Mouse (Mus musculus): ENCODE data around the gene Ppp1r9a. TPM values are rescaled to one million over a fixed set of nuclear protein-coding genes. Genes with fewer than 3 reads are reported as not detected.

Ppp1r9a gene
- polyA plus RNA-seq, 1 experiment from 2014 or later: 17.8 TPM

GRCm38 (mm10) chr6:5032986-5033633 lies 130.4 kb downstream of the Ppp1r9a start:
- peaks cover 4% of the 10 kb centered on the region; the same call in 1 of the 2 replicates for H3K4me1 ChIP-seq (ENCODE audit: control insufficient read depth, insufficient read depth, low read length)
- no peaks in the 10 kb centered on the region for H3K9me3 ChIP-seq (ENCODE audit: control insufficient read depth, low read length)
- ATAC-seq (ENCODE audit: low FRiP score) (no peak), DNase-seq (ENCODE audit: low spot score, missing footprints) (no peak)
- H3K36me3 ChIP-seq (ENCODE audit: control insufficient read depth, insufficient read depth, low read length): no peaks in the 10 kb centered on the region
- no peak overlapping the region for H3K9ac ChIP-seq (ENCODE audit: low read length)
- H3K4me2 ChIP-seq: no peak overlapping the region
- no peaks in the 10 kb centered on the region for H3K27me3 ChIP-seq (ENCODE audit: control insufficient read depth, insufficient read depth, low read length)
- 89% methylated on average over 5 of the region's 5 CpGs for WGBS
- H3K27ac ChIP-seq (ENCODE audit: low read depth, low read length): no peak overlapping the region
- no peak overlapping the region for H3K4me3 ChIP-seq (ENCODE audit: low read depth, low read length)

DNA sequence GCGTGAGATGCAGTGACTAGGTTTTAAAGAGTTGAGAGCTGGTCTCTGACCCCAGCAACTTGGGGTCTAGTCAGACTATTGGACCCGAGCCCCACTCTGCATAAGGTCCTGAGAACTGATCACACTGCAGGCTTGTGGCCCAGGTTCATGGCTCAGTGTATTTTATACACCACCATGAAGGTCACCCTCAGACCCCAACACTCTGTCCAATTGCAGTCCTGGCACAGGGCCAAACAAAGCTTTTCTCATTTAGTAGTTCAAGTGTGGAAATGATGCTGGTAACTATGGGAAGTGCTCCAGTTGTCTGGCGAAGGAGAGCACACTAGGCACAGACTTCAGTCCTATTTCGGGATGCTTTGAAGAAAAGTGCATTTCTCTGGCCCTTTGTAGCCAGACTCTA lies 134.5 kb downstream of the Ppp1r9a start:
- no peak overlapping the region for H3K27ac ChIP-seq (ENCODE audit: low read depth, low read length)

GRCm38 (mm10) chr6:5038140-5038749 lies 135.5 kb downstream of the Ppp1r9a start:
- Histone ChIP-seq H3K27ac (ENCODE audit: low read depth, low read length) (no peak overlapping the region), H3K4me1 (ENCODE audit: control insufficient read depth, insufficient read depth, low read length) (no peaks in the 10 kb centered on the region), H3K4me2 (no peak overlapping the region), H3K9ac (ENCODE audit: low read length) (no peak overlapping the region), H3K27me3 (ENCODE audit: control insufficient read depth, insufficient read depth, low read length) (no peaks in the 10 kb centered on the region), H3K4me3 (ENCODE audit: low read depth, low read length) (no peak overlapping the region), H3K36me3 (ENCODE audit: control insufficient read depth, insufficient read depth, low read length) (no peaks in the 10 kb centered on the region), H3K9me3 (ENCODE audit: control insufficient read depth, low read length) (no peaks in the 10 kb centered on the region)
- 91% methylated on average over 2 of the region's 2 CpGs for WGBS
- ATAC-seq (ENCODE audit: low FRiP score) (no peak), DNase-seq (ENCODE audit: low spot score, missing footprints) (peak; percentile 17)

More for the DNA sequence above, 134.5 kb downstream of the Ppp1r9a start:
- no peaks in the 10 kb centered on the region for H3K9me3 ChIP-seq (ENCODE audit: control insufficient read depth, low read length)
- WGBS: 91% methylated on average over 4 of the region's 4 CpGs
- no peak overlapping the region for H3K4me2 ChIP-seq
- no peak overlapping the region for H3K9ac ChIP-seq (ENCODE audit: low read length)
- no peak overlapping the region for H3K4me3 ChIP-seq (ENCODE audit: low read depth, low read length)
- peak; percentile 19 for DNase-seq (ENCODE audit: low spot score, missing footprints)
- no peak for ATAC-seq (ENCODE audit: low FRiP score)
- H3K4me1 ChIP-seq (ENCODE audit: control insufficient read depth, insufficient read depth, low read length): no peaks in the 10 kb centered on the region
- H3K27me3 ChIP-seq (ENCODE audit: control insufficient read depth, insufficient read depth, low read length): no peaks in the 10 kb centered on the region
- no peaks in the 10 kb centered on the region for H3K36me3 ChIP-seq (ENCODE audit: control insufficient read depth, insufficient read depth, low read length)

DNA sequence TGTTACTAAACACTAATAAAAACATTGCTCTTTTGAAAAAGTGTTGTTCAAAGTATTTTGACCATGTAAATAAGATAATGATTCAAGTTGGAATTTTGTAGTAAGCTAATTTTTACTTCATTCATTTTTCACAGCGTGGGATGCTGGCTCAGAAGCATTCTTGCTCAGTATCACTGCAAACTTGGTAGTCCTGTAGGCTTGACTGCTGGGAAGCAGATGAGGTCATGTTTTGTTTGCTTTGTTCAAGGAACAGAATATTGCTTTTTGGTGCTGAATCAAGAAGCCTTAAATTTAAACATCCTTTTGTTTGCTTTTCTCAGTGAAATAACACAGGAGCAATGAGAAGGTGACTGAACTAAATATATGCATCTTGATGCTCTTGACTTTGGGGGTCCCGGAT lies 136.6 kb downstream of the Ppp1r9a start:
- no peaks in the 10 kb centered on the region for H3K36me3 ChIP-seq (ENCODE audit: control insufficient read depth, insufficient read depth, low read length)
- H3K4me1 ChIP-seq (ENCODE audit: control insufficient read depth, insufficient read depth, low read length): no peaks in the 10 kb centered on the region
- no peak overlapping the region; the same call in 1 of the 2 replicates for H3K27ac ChIP-seq (ENCODE audit: low read depth, low read length)
- ATAC-seq (ENCODE audit: low FRiP score): no peak
- H3K27me3 ChIP-seq (ENCODE audit: control insufficient read depth, insufficient read depth, low read length): no peaks in the 10 kb centered on the region
- no peak for DNase-seq (ENCODE audit: low spot score, missing footprints)
- no peak overlapping the region for H3K4me2 ChIP-seq
- H3K9me3 ChIP-seq (ENCODE audit: control insufficient read depth, low read length): no peaks in the 10 kb centered on the region
- 71% methylated on average over 2 of the region's 2 CpGs for WGBS
- no peak overlapping the region for H3K9ac ChIP-seq (ENCODE audit: low read length)
- H3K4me3 ChIP-seq (ENCODE audit: low read depth, low read length): no peak overlapping the region

GRCm38 (mm10) chr6:5045854-5046253 lies 143.1 kb downstream of the Ppp1r9a start:
- Histone ChIP-seq H3K9ac (ENCODE audit: low read length) (no peak overlapping the region), H3K4me2 (no peak overlapping the region), H3K27ac (ENCODE audit: low read depth, low read length) (no peak overlapping the region), H3K36me3 (ENCODE audit: control insufficient read depth, insufficient read depth, low read length) (no peaks in the 10 kb centered on the region), H3K4me1 (ENCODE audit: control insufficient read depth, insufficient read depth, low read length) (no peaks in the 10 kb centered on the region), H3K9me3 (ENCODE audit: control insufficient read depth, low read length) (no peaks in the 10 kb centered on the region), H3K4me3 (ENCODE audit: low read depth, low read length) (no peak overlapping the region), H3K27me3 (ENCODE audit: control insufficient read depth, insufficient read depth, low read length) (no peaks in the 10 kb centered on the region)
- no peak for ATAC-seq (ENCODE audit: low FRiP score)
- WGBS: 93% methylated on average over 6 of the region's 6 CpGs
- peak; percentile 74 for DNase-seq (ENCODE audit: low spot score, missing footprints)

GRCm38 (mm10) chr6:5048025-5048424 lies 145.3 kb downstream of the Ppp1r9a start:
- Histone ChIP-seq H3K9me3 (ENCODE audit: control insufficient read depth, low read length) (no peaks in the 10 kb centered on the region), H3K9ac (ENCODE audit: low read length) (no peak overlapping the region), H3K4me3 (ENCODE audit: low read depth, low read length) (no peak overlapping the region), H3K27me3 (ENCODE audit: control insufficient read depth, insufficient read depth, low read length) (no peaks in the 10 kb centered on the region), H3K4me2 (no peak overlapping the region), H3K27ac (ENCODE audit: low read depth, low read length) (no peak overlapping the region), H3K36me3 (ENCODE audit: control insufficient read depth, insufficient read depth, low read length) (no peaks in the 10 kb centered on the region), H3K4me1 (ENCODE audit: control insufficient read depth, insufficient read depth, low read length) (no peaks in the 10 kb centered on the region)
- WGBS: 94% methylated on average over 3 of the region's 3 CpGs
- DNase-seq (ENCODE audit: low spot score, missing footprints): peak; percentile 73
- ATAC-seq (ENCODE audit: low FRiP score): no peak

DNA sequence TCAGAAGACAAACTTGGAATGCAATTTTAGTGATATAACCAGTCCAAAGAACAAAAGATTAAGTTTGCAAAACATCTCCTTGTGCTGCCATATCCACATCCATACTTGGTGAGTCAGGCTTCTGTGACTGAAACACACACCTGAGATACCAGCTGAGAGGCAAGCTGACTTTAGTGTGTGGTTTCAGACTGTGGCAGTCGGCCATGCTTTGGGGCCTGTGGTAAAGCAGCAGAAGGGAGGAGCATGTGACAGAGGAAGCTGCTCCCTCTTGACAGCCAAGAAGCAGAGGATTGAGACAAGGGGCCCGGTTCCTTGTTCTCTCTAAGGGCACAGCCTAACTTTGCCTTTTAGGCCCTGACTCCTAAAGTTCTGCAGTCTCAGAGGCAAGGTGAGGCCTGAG lies 149.6 kb downstream of the Ppp1r9a start:
- no peak overlapping the region for H3K27ac ChIP-seq (ENCODE audit: low read depth, low read length)
- no peaks in the 10 kb centered on the region for H3K27me3 ChIP-seq (ENCODE audit: control insufficient read depth, insufficient read depth, low read length)
- no peak overlapping the region for H3K9ac ChIP-seq (ENCODE audit: low read length)
- no peaks in the 10 kb centered on the region for H3K36me3 ChIP-seq (ENCODE audit: control insufficient read depth, insufficient read depth, low read length)
- WGBS: 74% methylated on average over 2 of the region's 2 CpGs
- H3K9me3 ChIP-seq (ENCODE audit: control insufficient read depth, low read length): no peaks in the 10 kb centered on the region
- DNase-seq (ENCODE audit: low spot score, missing footprints) (peak; percentile 75), ATAC-seq (ENCODE audit: low FRiP score) (no peak)
- no peak overlapping the region for H3K4me3 ChIP-seq (ENCODE audit: low read depth, low read length)
- H3K4me2 ChIP-seq: no peak overlapping the region
- no peaks in the 10 kb centered on the region for H3K4me1 ChIP-seq (ENCODE audit: control insufficient read depth, insufficient read depth, low read length)

DNA sequence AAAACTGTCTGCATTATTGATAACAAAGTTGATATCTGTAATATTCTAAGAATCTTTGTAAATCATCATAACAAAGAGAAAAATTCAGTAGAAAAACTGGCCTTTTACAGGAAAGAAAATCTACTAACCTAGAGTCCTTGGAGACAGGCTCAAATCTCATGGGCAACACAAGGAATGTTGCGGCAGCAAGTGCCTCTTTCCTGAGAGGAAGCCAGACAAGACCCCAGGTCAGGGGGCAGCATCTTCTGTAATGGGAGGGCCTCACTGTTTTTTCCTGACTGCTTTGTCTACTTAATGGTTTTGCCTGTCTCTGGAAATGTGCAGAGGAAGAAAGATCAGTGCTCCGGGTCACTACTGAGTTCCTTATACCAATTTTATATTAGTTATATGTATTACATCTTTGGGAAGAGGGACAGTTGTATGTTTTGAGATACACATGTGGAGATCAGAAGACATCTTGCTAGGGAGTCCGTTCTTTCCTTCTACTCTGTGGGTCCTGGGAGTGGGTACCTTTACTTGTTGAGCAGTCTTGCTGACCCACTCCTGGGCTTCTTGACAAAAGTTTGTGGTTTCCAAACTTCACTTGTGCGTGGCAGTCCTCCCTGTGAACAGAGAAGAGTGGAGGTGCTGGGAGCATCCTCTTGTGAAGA lies 151.9 kb downstream of the Ppp1r9a start:
- no peak for ATAC-seq (ENCODE audit: low FRiP score)
- 90% methylated on average over 4 of the region's 4 CpGs for WGBS
- H3K4me2 ChIP-seq: no peak overlapping the region

GRCm38 (mm10) chr6:5074736-5075135 lies 172.0 kb downstream of the Ppp1r9a start:
- 78% methylated on average over 3 of the region's 3 CpGs for WGBS
- H3K4me3 ChIP-seq (ENCODE audit: low read depth, low read length): no peak overlapping the region
- H3K9ac ChIP-seq (ENCODE audit: low read length): no peak overlapping the region
- H3K9me3 ChIP-seq (ENCODE audit: control insufficient read depth, low read length): no peaks in the 10 kb centered on the region
- H3K27me3 ChIP-seq (ENCODE audit: control insufficient read depth, insufficient read depth, low read length): no peaks in the 10 kb centered on the region
- H3K4me2 ChIP-seq: no peak overlapping the region
- no peaks in the 10 kb centered on the region for H3K4me1 ChIP-seq (ENCODE audit: control insufficient read depth, insufficient read depth, low read length)
- ATAC-seq (ENCODE audit: low FRiP score): no peak
- DNase-seq (ENCODE audit: low spot score, missing footprints): no peak
- H3K27ac ChIP-seq (ENCODE audit: low read depth, low read length): no peak overlapping the region
- no peaks in the 10 kb centered on the region for H3K36me3 ChIP-seq (ENCODE audit: control insufficient read depth, insufficient read depth, low read length)

More for the DNA sequence above, 151.9 kb downstream of the Ppp1r9a start:
- Histone ChIP-seq H3K4me3 (ENCODE audit: low read depth, low read length) (no peak overlapping the region), H3K9ac (ENCODE audit: low read length) (no peak overlapping the region), H3K36me3 (ENCODE audit: control insufficient read depth, insufficient read depth, low read length) (no peaks in the 10 kb centered on the region), H3K4me1 (ENCODE audit: control insufficient read depth, insufficient read depth, low read length) (no peaks in the 10 kb centered on the region), H3K27me3 (ENCODE audit: control insufficient read depth, insufficient read depth, low read length) (no peaks in the 10 kb centered on the region), H3K9me3 (ENCODE audit: control insufficient read depth, low read length) (no peaks in the 10 kb centered on the region), H3K27ac (ENCODE audit: low read depth, low read length) (no peak overlapping the region)
- peak; percentile 70 for DNase-seq (ENCODE audit: low spot score, missing footprints)

Data from midbrain, embryonic 11.5 days (tissue).